Mouse (Mus musculus): ENCODE measurements around the gene Nckap1l.
"Not testable (repeated sequence)": the region's sequence is repeated elsewhere in the genome, so short reads cannot be mapped to it uniquely, and the experiment has no call there.

Gene Nckap1l

GRCm38 (mm10) chr15:103453551-103454218, at the start of gene Nckap1l:
TSS of gene Nckap1l (plus strand) at chr15:103453794.
- peak; percentile 84 for DNase-seq

GRCm38 (mm10) chr15:103405586-103405985, 48.0 kb upstream of the Nckap1l start:
- DNase-seq, result not testable (repeated sequence)

DNA sequence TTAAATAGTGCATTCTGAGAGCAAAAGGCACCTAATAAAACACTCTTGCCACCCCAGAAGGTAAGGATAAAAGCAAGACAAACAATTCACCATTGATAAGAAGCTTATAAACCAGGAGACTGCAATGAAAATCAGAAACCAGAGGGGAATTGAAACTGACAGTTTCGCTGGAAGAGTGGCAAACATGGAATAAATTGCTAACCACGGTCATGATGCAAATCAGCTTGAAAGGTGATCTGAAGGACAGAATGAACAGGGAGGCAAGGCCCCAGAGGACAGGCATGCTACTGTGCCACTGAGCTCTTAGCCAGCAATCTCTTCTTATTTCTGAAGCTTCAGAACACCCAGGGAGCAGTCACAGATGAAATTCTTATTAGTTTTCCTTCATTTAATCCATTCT, 26.6 kb upstream of the Nckap1l start:
- no peak for DNase-seq

GRCm38 (mm10) chr15:103430241-103430640, 23.4 kb upstream of the Nckap1l start, which contains the start of gene Gtsf1:
TSS of gene Gtsf1 (minus strand) at chr15:103430470.
- DNase-seq, result no peak

GRCm38 (mm10) chr15:103445966-103446365, 7.6 kb upstream of the Nckap1l start:
- not testable (repeated sequence) for DNase-seq

- DNase-seq, result no peak
Measured at GRCm38 (mm10) chr15:103448369-103448768, 5.2 kb upstream of the Nckap1l start, which contains the start of gene Gtsf2. TSS of gene Gtsf2 (minus strand) at chr15:103448469.

DNA sequence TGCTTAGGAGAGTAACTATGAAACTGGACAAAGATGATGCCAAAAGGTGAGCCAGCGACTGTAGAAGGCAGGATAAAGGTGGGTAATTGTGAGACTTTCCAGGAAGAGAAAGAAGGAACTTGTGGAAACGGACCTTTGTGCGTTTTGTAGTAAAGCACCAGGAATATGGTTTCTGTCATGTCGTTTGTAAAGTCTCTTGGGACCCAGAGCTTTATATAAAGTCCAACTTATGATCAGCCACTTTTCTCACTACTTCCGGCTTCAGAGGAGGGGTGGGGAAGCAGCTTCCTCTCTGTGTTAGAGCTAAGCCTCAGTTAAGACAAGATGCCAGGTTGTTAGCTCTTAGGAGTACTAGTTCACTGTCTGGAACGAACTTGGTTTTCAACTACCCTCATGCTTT, 855 bp downstream of the Nckap1l start:
- DNase-seq, result no peak

DNA sequence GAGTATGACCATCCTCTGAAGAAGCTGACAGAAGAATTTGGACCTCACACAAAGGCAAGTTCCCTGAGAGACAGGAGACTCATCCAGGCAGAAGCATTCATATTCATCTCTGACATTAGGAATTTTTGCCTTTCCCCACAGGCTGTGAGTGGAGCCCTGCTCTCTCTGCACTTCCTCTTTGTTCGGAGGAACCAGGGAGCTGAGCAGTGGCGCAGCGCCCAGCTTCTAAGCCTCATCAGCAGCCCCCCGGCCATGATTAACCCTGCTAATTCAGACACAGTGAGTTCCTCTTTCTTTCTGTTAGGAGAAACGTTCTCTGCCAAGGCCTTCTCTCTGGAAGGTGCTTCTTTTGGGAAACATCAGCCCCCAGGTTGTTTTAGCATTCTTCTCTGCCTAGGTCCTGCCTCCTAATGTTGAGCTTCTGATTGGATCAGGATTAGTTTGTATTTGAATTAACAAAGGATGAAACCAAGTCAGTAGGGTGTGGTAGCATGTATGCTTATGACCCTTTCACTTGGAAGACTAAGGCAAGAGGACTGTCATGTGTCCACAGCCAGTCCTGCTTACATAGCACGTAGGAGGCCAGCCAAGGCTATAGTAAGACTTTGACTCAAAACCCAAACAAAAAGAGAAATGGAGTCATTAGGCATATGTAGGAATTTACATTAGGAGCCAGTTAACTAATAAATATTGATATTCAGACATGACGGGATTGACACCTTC, 9.1 kb downstream of the Nckap1l start:
- DNase-seq, result peak; percentile 21

GRCm38 (mm10) chr15:103471488-103472194, 18.0 kb downstream of the Nckap1l start:
- DNase-seq, result no peak

DNA sequence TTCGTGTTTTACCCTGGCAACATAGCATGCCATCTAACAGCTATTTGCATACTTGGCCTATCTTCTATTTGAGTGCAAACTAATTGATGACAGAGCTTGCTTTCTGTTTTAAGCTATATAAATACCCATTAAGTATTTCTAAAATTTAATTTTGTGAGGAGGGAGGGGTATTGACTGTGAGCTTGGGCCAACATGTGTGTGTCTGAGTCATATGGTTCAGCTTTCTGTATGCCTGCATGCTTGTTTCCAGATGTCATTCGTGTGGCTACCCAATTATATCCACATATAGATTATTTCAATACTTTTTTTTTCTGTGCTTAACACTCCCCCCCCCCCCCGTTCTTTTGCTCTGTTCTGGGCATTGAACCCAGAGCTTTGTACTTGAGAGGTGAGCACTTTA, 18.7 kb downstream of the Nckap1l start:
- no peak for DNase-seq

DNA sequence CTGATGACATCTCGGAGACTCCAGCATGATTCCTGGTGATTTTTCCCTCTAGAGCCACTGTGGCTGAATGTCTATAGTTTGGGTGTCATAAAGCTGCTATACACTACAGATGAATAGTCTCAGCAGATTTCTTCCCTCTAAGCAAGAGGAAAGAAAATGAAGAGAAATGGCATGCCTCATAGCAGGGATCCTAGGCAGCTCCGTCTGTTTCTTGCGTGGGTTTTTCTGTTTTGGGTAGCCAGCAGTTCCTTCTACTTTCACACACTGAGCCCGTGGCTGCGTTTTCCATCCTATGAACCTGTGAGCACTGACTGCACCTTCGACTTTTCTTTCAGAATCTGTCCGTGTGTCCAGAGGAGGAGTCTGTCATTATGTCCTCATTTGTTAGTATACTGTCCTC, 19.6 kb downstream of the Nckap1l start:
- DNase-seq, result no peak

DNA sequence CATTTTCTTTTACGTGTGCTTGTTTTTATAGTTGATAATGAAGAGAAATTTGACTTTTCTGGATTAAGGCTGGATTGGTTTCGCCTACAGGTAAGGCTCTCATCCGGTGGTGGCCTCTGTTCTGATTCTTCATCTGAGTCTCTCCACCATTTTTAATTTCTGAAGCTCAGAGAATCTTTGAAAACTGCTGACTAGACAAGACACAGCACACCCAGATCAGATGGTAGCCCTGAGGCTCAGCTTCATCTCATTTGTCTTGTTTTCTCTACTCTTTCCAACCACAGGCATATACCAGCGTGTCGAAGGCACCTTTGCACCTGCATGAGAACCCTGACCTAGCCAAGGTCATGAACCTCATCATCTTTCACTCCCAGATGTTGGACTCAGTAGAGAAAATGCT, 20.2 kb downstream of the Nckap1l start:
- no peak for DNase-seq

DNA sequence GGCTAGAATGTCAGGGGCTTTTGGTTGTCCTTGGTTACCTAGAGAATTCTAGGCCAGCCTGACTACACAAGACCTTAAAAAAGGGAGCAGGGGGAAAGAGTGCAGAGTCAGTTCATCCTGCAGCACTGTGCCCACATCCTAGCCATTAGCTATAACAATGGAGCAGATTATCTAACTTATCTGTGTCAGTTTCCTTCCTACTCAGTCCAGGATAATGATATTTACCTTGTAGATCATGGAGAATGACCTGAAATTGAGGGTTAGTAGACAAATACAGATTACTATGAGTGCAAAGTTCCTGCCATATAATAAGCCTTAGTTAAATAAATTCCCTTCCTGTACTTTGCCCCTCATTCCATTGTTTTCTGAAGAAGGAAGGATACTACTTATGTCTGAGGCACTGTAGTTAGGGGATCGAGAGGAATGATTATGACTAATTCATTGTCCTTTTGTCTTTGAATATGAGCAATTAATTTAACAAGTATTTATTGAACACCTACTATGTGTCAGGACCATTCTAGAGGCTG, 25.5 kb downstream of the Nckap1l start:
- DNase-seq, result no peak

- DNase-seq, result no peak
Measured at GRCm38 (mm10) chr15:103480129-103480528, 26.5 kb downstream of the Nckap1l start.

DNA sequence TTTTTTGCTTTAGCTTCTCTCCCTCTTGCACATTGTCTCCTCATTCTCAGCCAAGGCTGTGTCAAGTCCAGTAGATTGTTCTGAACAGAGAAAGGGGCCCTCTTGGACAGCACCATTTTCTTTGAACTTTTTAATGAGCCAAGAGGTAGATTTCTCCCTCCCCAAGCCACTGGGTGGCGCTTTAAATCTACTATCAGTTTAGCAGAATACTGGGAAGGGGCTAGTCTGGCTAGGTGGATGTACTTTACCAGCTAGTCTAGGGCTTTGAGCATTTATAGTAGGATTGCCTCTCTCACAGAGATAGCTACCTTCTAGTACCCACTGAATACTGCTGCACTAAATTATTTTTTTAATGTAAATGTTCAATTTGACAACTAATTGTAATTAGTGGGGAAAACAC, 28.9 kb downstream of the Nckap1l start:
- peak; percentile 22 for DNase-seq

- DNase-seq, result no peak
Measured at GRCm38 (mm10) chr15:103484490-103484889, 30.9 kb downstream of the Nckap1l start.

- no peak for DNase-seq
Measured at GRCm38 (mm10) chr15:103485106-103485505, 31.5 kb downstream of the Nckap1l start.

- no peak for DNase-seq
Measured at GRCm38 (mm10) chr15:103486658-103487057, 33.1 kb downstream of the Nckap1l start.

DNA sequence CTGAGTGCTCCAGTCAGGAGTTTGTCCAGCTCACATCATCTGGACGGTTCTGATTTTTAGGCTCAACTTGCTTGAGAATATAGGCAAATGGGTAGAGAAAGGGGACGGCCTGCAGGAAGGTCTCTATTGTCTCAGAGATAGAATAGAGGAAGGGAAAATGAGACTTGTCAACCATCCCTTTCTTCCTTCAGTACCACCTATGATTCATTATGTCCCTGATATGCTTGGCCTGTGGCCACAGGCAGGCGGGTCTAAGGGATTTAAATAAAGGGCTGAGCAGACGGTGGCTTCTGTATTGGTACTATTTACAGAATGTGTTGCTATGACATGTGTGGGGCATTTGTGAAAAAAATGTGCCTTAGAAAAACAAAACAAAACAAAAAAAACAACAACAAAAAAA, 34.7 kb downstream of the Nckap1l start:
- DNase-seq, result no peak

GRCm38 (mm10) chr15:103496204-103497140, 42.9 kb downstream of the Nckap1l start:
- no peak for DNase-seq

DNA sequence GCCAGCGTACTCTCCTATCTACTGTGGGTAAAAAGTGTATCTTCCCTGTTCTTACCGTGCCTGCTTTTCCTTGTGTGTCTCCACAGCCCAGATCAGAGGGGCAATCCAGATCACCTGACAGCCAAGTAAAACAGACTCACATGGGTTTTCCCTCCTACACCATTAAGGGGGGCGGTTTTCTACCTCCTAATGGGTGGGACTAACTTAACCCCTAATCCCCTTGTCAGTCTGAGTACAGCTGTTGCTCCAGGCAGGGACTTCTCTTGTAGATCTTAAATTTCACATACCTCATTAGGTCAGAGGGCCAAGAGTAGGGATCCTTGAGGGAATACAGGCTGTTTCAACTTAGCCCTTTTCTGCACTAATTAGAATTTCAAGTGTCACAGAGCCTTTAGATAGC, 44.6 kb downstream of the Nckap1l start:
- DNase-seq, result no peak

DNA sequence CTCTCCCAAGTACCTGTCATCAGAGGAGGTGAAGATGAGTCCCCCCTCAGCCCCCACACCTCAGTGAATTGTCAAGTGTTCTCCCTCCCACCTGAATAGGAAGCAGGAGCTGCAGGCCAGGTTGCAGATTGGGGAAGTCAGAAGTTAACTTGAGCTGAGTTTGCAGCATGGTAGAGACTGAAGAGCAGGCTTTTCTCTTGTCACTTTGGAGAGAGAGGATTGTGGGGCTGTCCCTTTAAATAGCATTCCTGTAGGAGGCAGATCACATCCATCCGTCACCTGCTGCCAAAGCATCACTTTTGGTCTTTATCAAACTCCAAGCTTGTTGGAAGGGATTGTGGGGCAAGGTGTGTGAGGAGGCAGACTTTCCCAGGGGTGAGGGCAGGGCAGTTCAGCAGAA, 47.1 kb downstream of the Nckap1l start:
- DNase-seq, result no peak
